Mouse (Mus musculus): Measurements from ENCODE around the gene Def6.
"Not testable (repeated sequence)": the region's sequence is repeated elsewhere in the genome, so short reads cannot be mapped to it uniquely, and the experiment has no call there.

Def6 gene

GRCm38 (mm10) chr17:28208314-28208612 lies 685 bp downstream of the Def6 start:
- DNase-seq (ENCODE audit: low read depth, low spot score): no peak

GRCm38 (mm10) chr17:28209457-28210110 lies 2.0 kb downstream of the Def6 start:
- no peak for DNase-seq (ENCODE audit: low read depth, low spot score)

DNA sequence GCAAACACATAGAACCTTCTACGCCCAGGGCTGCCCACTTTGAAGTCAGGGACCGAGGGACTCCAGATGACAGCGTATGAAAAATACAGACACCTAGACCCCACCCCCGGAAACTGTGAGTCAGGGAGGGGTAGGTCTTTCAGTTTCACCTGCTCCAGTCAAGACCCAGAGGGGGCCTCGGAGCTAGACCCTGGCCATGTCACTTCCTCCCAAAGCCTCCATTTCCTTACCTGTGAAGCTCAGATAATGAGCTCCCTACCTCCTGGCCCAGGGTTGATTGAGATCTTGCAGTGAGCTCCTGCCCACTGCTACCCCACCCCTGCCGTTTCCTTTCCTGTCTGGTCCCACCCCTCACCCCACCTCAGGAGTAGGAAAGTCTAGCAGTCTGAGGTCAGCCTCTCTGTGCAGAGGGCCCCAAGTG lies 4.4 kb downstream of the Def6 start:
- no peak for DNase-seq (ENCODE audit: low read depth, low spot score)

GRCm38 (mm10) chr17:28212391-28212790 lies 4.8 kb downstream of the Def6 start:
- no peak for DNase-seq (ENCODE audit: low read depth, low spot score)

DNA sequence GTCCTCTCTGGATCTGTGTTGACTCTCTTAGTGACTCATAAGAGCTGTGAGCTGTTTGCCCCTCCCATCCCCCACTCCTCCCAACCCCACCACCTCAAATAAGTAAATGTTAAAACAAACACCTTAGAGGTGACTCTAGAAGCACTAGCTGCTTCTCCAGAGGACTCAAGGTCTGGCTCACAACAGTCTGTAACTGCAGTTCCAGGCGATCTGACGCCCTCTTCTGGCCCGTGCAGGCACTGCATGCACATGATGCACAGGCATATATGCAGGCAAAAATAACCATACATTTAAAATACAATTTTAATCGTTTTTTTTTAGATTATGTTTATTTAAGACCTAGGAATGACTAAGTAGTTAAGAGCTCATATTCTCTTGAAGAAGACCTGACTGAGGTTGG lies 5.7 kb downstream of the Def6 start:
- DNase-seq (ENCODE audit: low read depth, low spot score): no peak

- no peak for DNase-seq (ENCODE audit: low read depth, low spot score)
These were observed 9.2 kb downstream of the Def6 start for GRCm38 (mm10) chr17:28216791-28217190.

GRCm38 (mm10) chr17:28217721-28218649 lies 10.4 kb downstream of the Def6 start:
- no peak for DNase-seq (ENCODE audit: low read depth, low spot score)

- DNase-seq (ENCODE audit: low read depth, low spot score): not testable (repeated sequence)
These were observed 14.9 kb downstream of the Def6 start for GRCm38 (mm10) chr17:28222463-28222862.

DNA sequence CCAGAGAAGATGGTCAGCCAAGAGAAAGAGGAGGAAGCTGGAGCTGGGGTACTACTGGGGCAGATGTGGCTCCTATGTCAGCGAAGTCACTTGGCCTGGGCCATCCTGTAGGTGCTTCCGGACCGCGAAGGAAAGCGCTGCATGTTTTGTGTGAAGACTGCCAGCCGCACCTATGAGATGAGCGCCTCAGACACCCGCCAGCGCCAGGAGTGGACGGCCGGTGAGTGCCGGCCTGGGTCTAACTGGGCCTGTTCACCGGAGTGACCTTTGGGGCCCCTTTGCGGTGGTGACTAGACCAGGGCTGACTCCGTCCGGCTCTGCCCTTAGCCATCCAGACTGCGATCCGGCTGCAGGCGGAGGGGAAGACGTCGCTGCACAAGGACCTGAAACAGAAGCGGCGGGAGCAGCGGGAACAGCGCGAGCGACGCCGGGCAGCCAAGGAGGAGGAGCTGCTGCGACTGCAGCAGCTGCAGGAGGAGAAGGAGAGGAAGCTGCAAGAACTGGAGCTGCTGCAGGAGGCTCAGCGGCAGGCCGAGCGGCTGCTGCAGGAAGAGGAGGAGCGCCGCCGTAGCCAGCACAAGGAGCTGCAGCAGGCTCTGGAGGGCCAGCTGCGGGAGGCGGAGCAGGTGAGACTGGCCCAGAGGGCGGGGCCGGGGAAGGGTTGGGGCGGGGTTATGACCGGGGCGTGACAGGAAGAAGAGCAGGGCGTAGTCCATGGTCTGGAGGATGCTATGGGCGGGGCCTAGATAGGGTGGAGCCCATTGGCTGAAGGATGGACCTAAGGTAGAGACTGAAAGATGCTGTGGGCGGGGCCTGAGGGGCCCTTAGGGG lies 16.2 kb downstream of the Def6 start:
- DNase-seq (ENCODE audit: low read depth, low spot score): peak; percentile 90

- DNase-seq (ENCODE audit: low read depth, low spot score): no peak
These were observed 17.0 kb downstream of the Def6 start for GRCm38 (mm10) chr17:28224615-28225014.

- DNase-seq (ENCODE audit: low read depth, low spot score): peak; percentile 93
These were observed 18.4 kb downstream of the Def6 start for GRCm38 (mm10) chr17:28226014-28226413.

GRCm38 (mm10) chr17:28230486-28230885 lies 22.9 kb downstream of the Def6 start:
- DNase-seq (ENCODE audit: low read depth, low spot score): no peak

DNA sequence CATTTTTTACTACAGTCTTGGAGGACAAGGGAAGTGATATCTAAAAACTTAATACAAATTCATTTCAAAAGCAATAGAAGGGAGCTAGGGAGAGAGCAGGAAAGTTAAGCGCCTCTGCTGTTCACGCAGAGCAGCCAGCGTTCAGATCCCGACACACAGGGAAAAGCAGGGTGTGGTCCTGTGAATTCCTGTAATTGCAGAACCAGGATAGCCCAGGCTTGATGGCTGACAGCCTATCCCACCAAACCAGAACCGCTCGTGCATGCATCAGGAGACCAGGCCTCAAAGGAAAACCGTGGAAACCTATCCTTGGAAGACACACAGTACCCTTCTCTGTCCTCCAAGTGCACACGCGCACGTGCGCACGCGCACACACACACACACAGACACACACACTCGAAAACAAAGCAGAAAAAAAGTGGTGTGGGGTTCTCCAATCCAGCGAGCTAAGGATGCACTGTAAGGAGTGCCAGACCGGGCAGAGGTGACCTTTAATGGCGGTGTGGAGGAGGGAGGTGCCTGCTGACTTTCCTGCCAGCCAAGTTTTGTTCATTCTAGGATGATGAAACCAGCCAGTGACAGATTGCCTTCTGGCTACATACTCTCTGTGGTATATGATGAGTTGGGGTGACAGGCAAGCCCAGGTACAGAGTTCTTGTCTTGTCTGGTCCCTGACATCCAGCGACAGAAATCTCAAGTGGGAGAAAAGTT lies 23.6 kb downstream of the Def6 start:
- DNase-seq (ENCODE audit: low read depth, low spot score): no peak

DNA sequence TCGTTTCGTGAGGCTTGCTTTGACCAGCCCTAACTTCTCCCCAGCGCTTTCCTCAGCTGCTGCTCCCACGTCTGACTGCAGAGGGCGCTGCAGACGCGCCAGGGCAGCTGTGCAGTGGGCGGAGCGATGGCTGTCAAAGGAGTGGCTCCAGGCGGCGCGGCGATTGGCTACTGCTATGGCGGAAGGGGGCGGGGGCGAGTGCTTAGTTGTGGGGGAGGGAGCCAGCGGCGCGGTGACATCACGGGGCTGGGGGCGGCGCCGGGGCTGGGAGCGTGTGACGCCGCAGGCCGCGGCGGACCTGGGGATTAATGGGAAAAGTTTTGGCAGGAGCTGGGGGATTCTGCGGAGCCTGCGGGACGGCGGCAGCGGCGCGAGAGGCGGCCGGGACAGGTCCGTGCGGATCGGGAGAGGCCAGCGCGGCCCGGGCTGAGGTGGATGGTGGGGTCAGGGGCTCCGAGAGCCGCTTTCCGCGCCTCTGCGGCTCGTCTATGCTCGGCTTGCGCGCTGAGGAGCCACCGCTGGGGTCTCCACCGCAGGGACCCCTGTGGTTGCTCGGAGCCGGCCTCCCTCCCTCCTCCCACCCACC lies 25.0 kb downstream of the Def6 start, which contains the start of gene Ppard:
Gene Ppard, plus strand, starts transcription at position 226 of the 586 bp plus-strand sequence.
- peak; percentile 97 for DNase-seq (ENCODE audit: low read depth, low spot score)

GRCm38 (mm10) chr17:28233091-28233731 lies 25.6 kb downstream of the Def6 start:
- no peak for DNase-seq (ENCODE audit: low read depth, low spot score)

- DNase-seq (ENCODE audit: low read depth, low spot score): no peak
These were observed 27.1 kb downstream of the Def6 start for GRCm38 (mm10) chr17:28234641-28235040.

- DNase-seq (ENCODE audit: low read depth, low spot score): no peak
These were observed 28.5 kb downstream of the Def6 start for GRCm38 (mm10) chr17:28235982-28236635.

DNA sequence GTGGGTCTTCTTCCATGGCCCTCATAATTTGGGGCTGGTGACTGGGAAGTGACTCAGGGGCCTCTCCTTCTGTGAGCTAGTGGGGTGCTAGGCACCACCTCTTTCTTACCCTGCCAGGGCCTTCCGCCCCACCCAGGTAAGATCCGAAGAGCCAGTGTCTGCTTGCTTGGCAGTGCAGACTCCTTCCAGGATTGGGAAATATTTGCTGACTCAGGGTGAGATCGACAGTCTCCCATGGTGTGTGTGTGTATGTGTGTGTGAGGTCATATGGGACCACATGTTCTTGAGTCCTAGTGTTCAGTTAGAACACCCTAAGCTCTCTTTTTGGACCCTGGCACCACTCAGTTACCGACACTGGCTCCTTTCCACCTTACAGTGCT lies 29.0 kb downstream of the Def6 start:
- no peak for DNase-seq (ENCODE audit: low read depth, low spot score)

GRCm38 (mm10) chr17:28237362-28237761 lies 29.8 kb downstream of the Def6 start:
- no peak for DNase-seq (ENCODE audit: low read depth, low spot score)

DNA sequence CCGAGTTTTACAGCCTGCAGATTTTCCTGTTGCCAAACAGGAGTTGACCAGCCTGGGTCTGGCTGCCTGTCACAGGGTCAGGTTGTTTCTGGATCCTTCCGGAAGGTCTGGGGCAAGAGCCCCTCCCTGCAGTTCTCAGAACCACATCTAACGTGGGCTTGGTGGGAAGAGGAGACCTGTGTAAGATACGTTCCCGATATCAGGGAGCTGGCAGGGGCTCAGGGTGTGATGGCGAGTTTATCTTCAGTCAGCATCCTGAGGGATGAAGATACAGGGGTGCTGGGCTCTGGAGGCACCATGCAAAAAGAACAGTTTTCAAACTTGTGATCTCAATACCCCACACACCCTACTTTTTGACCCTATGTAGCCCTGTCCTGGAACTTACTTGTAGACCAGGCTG lies 30.3 kb downstream of the Def6 start:
- DNase-seq (ENCODE audit: low read depth, low spot score): no peak

All from mesoderm, embryonic 11.5 days (tissue).